Mouse (Mus musculus) brain, embryonic 14.5 days (tissue): Measurements from ENCODE around the gene Shld2.

Source experiments
- CTCF ChIP-seq: fragments of 200-500 bp; IDR thresholded peaks from 2 replicates; pipeline ENCODE4 v1.5.1; 2012; ENCODE audit warnings: inconsistent platforms, mild to moderate bottlenecking, moderate library complexity, borderline replicate concordance; ENCODE audit not compliant: insufficient read depth, insufficient read length; ENCODE audit errors: extremely low read depth
- POLR2A ChIP-seq: fragments of 200-500 bp; IDR thresholded peaks from 2 replicates; pipeline ENCODE4 v1.6.1; 2012; ENCODE audit warnings: mild to moderate bottlenecking, inconsistent platforms, borderline replicate concordance; ENCODE audit not compliant: poor library complexity, insufficient read depth, insufficient read length, severe bottlenecking; ENCODE audit errors: extremely low read depth

DNA sequence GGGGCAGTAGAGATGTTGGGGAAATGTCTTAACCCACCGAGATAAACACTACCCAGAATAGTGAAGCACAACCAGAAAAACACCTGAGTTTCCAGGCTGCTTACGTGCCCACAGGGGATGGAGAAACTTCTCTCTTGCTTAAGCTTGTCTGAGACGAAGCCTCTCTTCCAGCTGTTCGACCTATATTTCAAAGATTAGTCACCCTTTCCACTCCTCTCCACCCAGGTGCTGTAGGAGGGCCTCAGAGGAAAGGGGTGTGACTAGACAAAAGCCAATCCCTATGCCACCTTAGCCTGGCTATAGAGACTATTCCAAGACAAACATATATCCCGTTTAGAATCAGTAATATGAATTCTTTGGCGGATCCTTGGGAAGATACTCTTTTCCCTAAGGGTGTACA is 102.3 kb downstream of the Shld2 start:
- TF ChIP-seq CTCF (no peak), POLR2A (no peak)
